Mouse (Mus musculus): Measurements from ENCODE around the gene Rrp12. TPM values are rescaled to one million over a fixed set of nuclear protein-coding genes. Genes with fewer than 3 reads are reported as not detected.

Rrp12 gene
- polyA plus RNA-seq, 1 experiment from 2014 or later: 2.9 TPM

DNA sequence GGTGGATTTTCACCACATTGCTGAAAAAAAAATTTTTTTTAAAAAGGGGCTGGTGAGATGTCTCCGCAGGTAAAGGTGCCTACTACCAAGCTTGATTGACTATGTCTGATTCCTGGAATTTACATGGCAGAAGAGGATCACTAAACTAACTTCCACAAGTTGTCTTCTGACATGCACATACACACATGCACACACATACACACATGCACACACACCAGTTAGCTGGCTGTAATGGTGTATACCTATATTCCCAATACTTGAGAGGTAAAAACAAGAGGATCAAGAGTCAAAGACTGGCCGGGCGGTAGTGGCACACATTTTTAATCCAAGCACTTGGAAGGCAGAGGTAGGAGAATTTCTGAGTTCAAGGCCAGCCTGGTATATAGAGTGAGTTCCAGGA, 56.3 kb downstream of the Rrp12 start:
- ATAC-seq (no peak), DNase-seq (ENCODE audit: low spot score) (no peak)
- TF ChIP-seq CTCF (IDR thresholded peaks at IDR 0.05) (no peak), EP300 (IDR thresholded peaks at IDR 0.05) (no peak)
- no peak overlapping the region for H3K27ac ChIP-seq (ENCODE audit: low read length)
- no peak overlapping the region for H3K9ac ChIP-seq (replicated peaks; ENCODE audit: low read depth)
- 94% methylated on average over 3 of the region's 3 CpGs for WGBS
- no peak overlapping the region for H3K4me2 ChIP-seq (replicated peaks; ENCODE audit: low read depth, low read length)
- H3K4me1 ChIP-seq (ENCODE audit: insufficient read depth, low read depth, low read length): no peaks in the 10 kb centered on the region
- no peaks in the 10 kb centered on the region for H3K27me3 ChIP-seq (replicated peaks; ENCODE audit: insufficient read depth, low read length)
- no peaks in the 10 kb centered on the region for H3K9me3 ChIP-seq (ENCODE audit: low read length)
- H3K36me3 ChIP-seq (ENCODE audit: insufficient read depth, low read length): no peaks in the 10 kb centered on the region
- no peak overlapping the region for H3K4me3 ChIP-seq (ENCODE audit: low read depth, low read length)

- no peak for ATAC-seq
- Histone ChIP-seq H3K9ac (replicated peaks; ENCODE audit: low read depth) (no peak overlapping the region), H3K27me3 (replicated peaks; ENCODE audit: insufficient read depth, low read length) (no peaks in the 10 kb centered on the region), H3K4me1 (ENCODE audit: insufficient read depth, low read depth, low read length) (no peaks in the 10 kb centered on the region), H3K9me3 (ENCODE audit: low read length) (no peaks in the 10 kb centered on the region), H3K4me3 (ENCODE audit: low read depth, low read length) (no peak overlapping the region), H3K36me3 (ENCODE audit: insufficient read depth, low read length) (no peaks in the 10 kb centered on the region), H3K4me2 (replicated peaks; ENCODE audit: low read depth, low read length) (no peak overlapping the region), H3K27ac (ENCODE audit: low read length) (no peak overlapping the region)
- TF ChIP-seq CTCF (IDR thresholded peaks at IDR 0.05): no peak
- TF ChIP-seq EP300 (IDR thresholded peaks at IDR 0.05): no peak
- DNase-seq (ENCODE audit: low spot score): no peak
- 18% methylated on average over 6 of the region's 6 CpGs for WGBS
Observed at GRCm38 (mm10) chr19:41838808-41839207, 57.2 kb downstream of the Rrp12 start.

DNA sequence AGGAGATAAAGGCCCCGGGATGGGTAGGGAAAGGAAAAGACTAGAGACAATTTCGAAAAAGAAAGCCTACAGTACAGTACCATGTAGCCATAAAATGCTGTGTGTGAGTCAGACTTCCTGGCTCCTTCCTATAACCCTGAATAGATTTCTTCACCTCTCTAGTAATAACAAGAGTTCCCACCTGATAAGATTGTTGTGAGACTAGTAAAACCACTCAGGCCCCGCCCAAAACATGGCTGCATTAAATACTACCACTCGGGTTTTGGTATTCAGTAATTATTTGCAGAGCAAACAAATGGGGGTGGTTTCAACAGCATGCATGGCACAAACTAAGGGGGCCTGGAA, 58.1 kb downstream of the Rrp12 start:
- H3K36me3 ChIP-seq (ENCODE audit: insufficient read depth, low read length): no peaks in the 10 kb centered on the region
- H3K4me1 ChIP-seq (ENCODE audit: insufficient read depth, low read depth, low read length): no peaks in the 10 kb centered on the region
- TF ChIP-seq EP300 (IDR thresholded peaks at IDR 0.05) (peak; percentile 68), CTCF (IDR thresholded peaks at IDR 0.05) (no peak)
- no peak overlapping the region for H3K27ac ChIP-seq (ENCODE audit: low read length)
- WGBS: 30% methylated on average over 4 of the region's 4 CpGs
- no peak overlapping the region for H3K4me3 ChIP-seq (ENCODE audit: low read depth, low read length)
- peak overlapping the region; percentile 22 for H3K4me2 ChIP-seq (replicated peaks; ENCODE audit: low read depth, low read length)
- no peaks in the 10 kb centered on the region for H3K9me3 ChIP-seq (ENCODE audit: low read length)
- H3K27me3 ChIP-seq (replicated peaks; ENCODE audit: insufficient read depth, low read length): no peaks in the 10 kb centered on the region
- DNase-seq (ENCODE audit: low spot score) (peak; percentile 82), ATAC-seq (peak; percentile 82)
- no peak overlapping the region for H3K9ac ChIP-seq (replicated peaks; ENCODE audit: low read depth)

GRCm38 (mm10) chr19:41837194-41837916, 58.6 kb downstream of the Rrp12 start:
- H3K27ac ChIP-seq (ENCODE audit: low read length): no peak overlapping the region
- H3K9me3 ChIP-seq (ENCODE audit: low read length): no peaks in the 10 kb centered on the region
- ATAC-seq (no peak), DNase-seq (ENCODE audit: low spot score) (no peak)
- H3K4me1 ChIP-seq (ENCODE audit: insufficient read depth, low read depth, low read length): no peaks in the 10 kb centered on the region
- H3K4me2 ChIP-seq (replicated peaks; ENCODE audit: low read depth, low read length): peak overlapping the region; percentile 22
- no peak for TF ChIP-seq EP300 (IDR thresholded peaks at IDR 0.05)
- no peak overlapping the region for H3K9ac ChIP-seq (replicated peaks; ENCODE audit: low read depth)
- 42% methylated on average over 9 of the region's 9 CpGs for WGBS
- H3K27me3 ChIP-seq (replicated peaks; ENCODE audit: insufficient read depth, low read length): 0 out of 2 replicates have a peak, but pooled peaks cover 4% of the 10 kb centered on the region
- H3K4me3 ChIP-seq (ENCODE audit: low read depth, low read length): no peak overlapping the region
- no peaks in the 10 kb centered on the region for H3K36me3 ChIP-seq (ENCODE audit: insufficient read depth, low read length)

DNA sequence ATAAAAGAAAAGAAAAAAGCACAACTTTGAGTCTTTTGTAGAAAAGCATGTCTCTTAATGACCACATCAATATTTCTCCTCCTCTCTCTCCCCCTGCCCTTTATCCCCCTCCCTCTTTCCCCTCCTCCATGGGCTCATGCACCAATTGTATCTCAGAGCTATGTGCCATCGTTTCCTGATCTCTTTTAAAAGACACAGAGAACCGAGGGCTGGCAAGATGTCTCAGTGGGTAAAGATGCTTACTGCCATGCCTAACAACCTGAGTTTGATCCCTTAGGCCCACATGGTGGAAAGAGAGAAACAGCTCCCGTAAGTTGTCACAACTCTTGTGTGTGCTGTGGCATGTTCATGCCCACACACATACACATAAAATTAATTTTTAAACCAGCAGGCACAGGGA, 59.3 kb downstream of the Rrp12 start:
- Histone ChIP-seq H3K4me1 (ENCODE audit: insufficient read depth, low read depth, low read length) (no peaks in the 10 kb centered on the region; the same call in 1 of the 2 replicates), H3K4me2 (replicated peaks; ENCODE audit: low read depth, low read length) (no peak overlapping the region), H3K9ac (replicated peaks; ENCODE audit: low read depth) (no peak overlapping the region), H3K27me3 (replicated peaks; ENCODE audit: insufficient read depth, low read length) (0 out of 2 replicates have a peak, but pooled peaks cover 5% of the 10 kb centered on the region), H3K27ac (ENCODE audit: low read length) (no peak overlapping the region), H3K36me3 (ENCODE audit: insufficient read depth, low read length) (no peaks in the 10 kb centered on the region), H3K9me3 (ENCODE audit: low read length) (no peaks in the 10 kb centered on the region), H3K4me3 (ENCODE audit: low read depth, low read length) (no peak overlapping the region)
- TF ChIP-seq EP300 (IDR thresholded peaks at IDR 0.05): no peak
- TF ChIP-seq CTCF (IDR thresholded peaks at IDR 0.05): no peak
- ATAC-seq: no peak
- DNase-seq (ENCODE audit: low spot score): no peak
- 55% methylated on average over 3 of the region's 3 CpGs for WGBS

GRCm38 (mm10) chr19:41835816-41836215, 60.2 kb downstream of the Rrp12 start:
- TF ChIP-seq CTCF (IDR thresholded peaks at IDR 0.05) (no peak), EP300 (IDR thresholded peaks at IDR 0.05) (no peak)
- Histone ChIP-seq H3K27ac (ENCODE audit: low read length) (no peak overlapping the region), H3K4me2 (replicated peaks; ENCODE audit: low read depth, low read length) (no peak overlapping the region), H3K36me3 (ENCODE audit: insufficient read depth, low read length) (no peaks in the 10 kb centered on the region), H3K9ac (replicated peaks; ENCODE audit: low read depth) (no peak overlapping the region), H3K4me1 (ENCODE audit: insufficient read depth, low read depth, low read length) (peaks cover 4% of the 10 kb centered on the region), H3K9me3 (ENCODE audit: low read length) (no peaks in the 10 kb centered on the region), H3K4me3 (ENCODE audit: low read depth, low read length) (no peak overlapping the region), H3K27me3 (replicated peaks; ENCODE audit: insufficient read depth, low read length) (0 out of 2 replicates have a peak, but pooled peaks cover 5% of the 10 kb centered on the region)
- DNase-seq (ENCODE audit: low spot score) (peak; percentile 59), ATAC-seq (peak; percentile 62)
- WGBS: 2% methylated on average over 6 of the region's 6 CpGs
